Mouse (Mus musculus) hindlimb bud, embryonic 11.5 days (tissue): Measurements from ENCODE around the gene Cabp4.

Source experiments
- DNase-seq: peaks from one replicate; pipeline ENCODE4 v3.0.0-alpha.2; 2012; ENCODE audit warnings: low read depth, low spot score; ENCODE audit errors: extremely low spot score

The Cabp4 gene

GRCm38 (mm10) chr19:4166678-4167476, 23.0 kb upstream of the Cabp4 start:
- DNase-seq: no peak

GRCm38 (mm10) chr19:4164721-4165120, 20.9 kb upstream of the Cabp4 start:
- DNase-seq: no peak

GRCm38 (mm10) chr19:4164100-4164499, 20.3 kb upstream of the Cabp4 start:
- DNase-seq: no peak

- DNase-seq: no peak
Measured at GRCm38 (mm10) chr19:4163543-4163887, 19.7 kb upstream of the Cabp4 start.

GRCm38 (mm10) chr19:4162646-4163542, 19.1 kb upstream of the Cabp4 start, which contains the start of gene Rps6kb2:
Rps6kb2 (minus strand) TSS chr19:4163354.
- peak; percentile 86 for DNase-seq

GRCm38 (mm10) chr19:4159049-4159448, 15.2 kb upstream of the Cabp4 start:
- DNase-seq: no peak

GRCm38 (mm10) chr19:4156771-4157170, 12.9 kb upstream of the Cabp4 start:
- DNase-seq: no peak

- DNase-seq: no peak
Measured at GRCm38 (mm10) chr19:4156073-4156579, 12.3 kb upstream of the Cabp4 start.

- no peak for DNase-seq
Measured at GRCm38 (mm10) chr19:4155223-4156072, 11.6 kb upstream of the Cabp4 start.

GRCm38 (mm10) chr19:4154437-4155222, 10.8 kb upstream of the Cabp4 start:
- no peak for DNase-seq

GRCm38 (mm10) chr19:4153232-4153654, 9.4 kb upstream of the Cabp4 start, which contains the start of gene Ptprcap:
Ptprcap (plus strand) TSS chr19:4153604.
- DNase-seq: no peak

GRCm38 (mm10) chr19:4152445-4153231, 8.8 kb upstream of the Cabp4 start:
- DNase-seq: no peak

- DNase-seq: no peak
Measured at GRCm38 (mm10) chr19:4151898-4152297, 8.1 kb upstream of the Cabp4 start.

- DNase-seq: no peak
Measured at GRCm38 (mm10) chr19:4151488-4151860, 7.6 kb upstream of the Cabp4 start.

GRCm38 (mm10) chr19:4150567-4151487, 7.0 kb upstream of the Cabp4 start:
- no peak for DNase-seq

- DNase-seq: no peak
Measured at GRCm38 (mm10) chr19:4149764-4150461, 6.1 kb upstream of the Cabp4 start.

- DNase-seq: no peak
Measured at GRCm38 (mm10) chr19:4149283-4149682, 5.5 kb upstream of the Cabp4 start.

- DNase-seq: no peak
Measured at GRCm38 (mm10) chr19:4148819-4149218, 5.0 kb upstream of the Cabp4 start.
